Mouse (Mus musculus): ENCODE data around the gene Samd4.

- TF ChIP-seq EP300 (IDR thresholded peaks at IDR 0.05; ENCODE audit: low read depth) = no peak
- TF ChIP-seq CTCF (IDR thresholded peaks at IDR 0.05; ENCODE audit: low read depth) = no peak
These were observed 102.0 kb downstream of the Samd4 start for GRCm38 (mm10) chr14:46984542-46985125.
